Mouse (Mus musculus) retina, embryonic 14.5 days (tissue): ENCODE measurements around the gene Arl6ip4.

Experiments
- DNase-seq: peaks from one replicate; pipeline ENCODE4 v3.0.0-alpha.2; 2015; ENCODE audit warnings: low spot score

Arl6ip4 gene

DNA sequence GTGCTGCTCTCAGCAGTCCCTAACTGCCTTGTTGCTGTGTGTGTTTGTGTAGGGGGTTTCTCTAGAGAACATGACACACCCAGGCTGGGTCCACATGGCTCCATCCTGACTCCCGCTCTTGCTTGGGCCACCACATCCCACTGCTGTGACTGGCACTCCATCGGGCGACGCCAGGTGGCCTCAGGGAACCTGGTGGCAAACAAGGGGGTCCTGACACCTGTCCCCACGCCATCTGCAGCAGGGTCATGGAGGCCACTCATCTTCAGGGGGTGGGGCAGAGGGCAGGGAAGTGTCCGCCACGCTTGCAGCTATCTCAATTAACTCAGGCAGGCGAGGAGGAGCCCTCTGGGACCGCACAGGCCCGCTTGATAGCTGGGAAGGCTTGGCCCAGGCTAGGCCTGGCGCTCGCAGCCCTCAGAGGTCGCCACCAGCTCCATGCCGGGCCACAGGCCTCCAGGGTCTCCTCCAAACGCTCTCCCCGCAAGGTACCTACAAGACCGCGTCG, 20.8 kb upstream of the Arl6ip4 start:
- peak; percentile 20 for DNase-seq

DNA sequence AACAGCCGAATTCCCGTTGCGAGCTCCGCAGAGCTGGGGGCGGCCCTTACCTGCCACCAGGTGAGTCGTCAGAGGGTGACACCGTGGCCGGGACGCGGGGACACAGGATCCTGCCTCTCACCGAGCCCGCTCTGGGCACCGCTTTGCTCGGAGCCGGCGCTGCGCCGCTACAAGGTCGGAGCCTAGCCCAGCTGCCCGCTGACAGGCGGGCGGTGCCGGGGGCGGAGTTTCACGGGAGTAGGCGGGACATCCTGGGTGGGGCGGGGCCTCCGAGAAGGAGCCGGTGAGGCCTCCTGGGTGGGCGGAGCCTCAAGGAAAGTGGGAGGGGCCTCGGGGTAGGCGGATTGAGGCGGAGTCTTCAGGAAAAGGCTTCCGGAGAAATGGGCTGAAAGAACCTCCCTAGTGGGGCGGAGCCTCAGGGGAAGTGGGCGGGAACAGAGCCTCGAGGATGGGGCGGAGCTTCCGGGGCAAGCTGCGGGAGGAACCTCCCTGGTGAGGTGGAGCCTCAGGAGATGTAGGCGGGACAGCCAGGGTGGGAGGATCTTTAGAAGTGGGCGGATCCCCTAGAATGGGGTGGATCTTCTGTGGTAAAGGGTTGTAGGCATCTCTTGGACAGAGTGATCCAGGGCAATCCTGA, 20.2 kb upstream of the Arl6ip4 start, which contains the start of gene Abcb9:
Gene Abcb9, minus strand, starts transcription at position 203 of the 637 bp plus-strand sequence.
- DNase-seq: peak; percentile 88

- no peak for DNase-seq
These were observed 17.0 kb upstream of the Arl6ip4 start for GRCm38 (mm10) chr5:124098923-124099322.

DNA sequence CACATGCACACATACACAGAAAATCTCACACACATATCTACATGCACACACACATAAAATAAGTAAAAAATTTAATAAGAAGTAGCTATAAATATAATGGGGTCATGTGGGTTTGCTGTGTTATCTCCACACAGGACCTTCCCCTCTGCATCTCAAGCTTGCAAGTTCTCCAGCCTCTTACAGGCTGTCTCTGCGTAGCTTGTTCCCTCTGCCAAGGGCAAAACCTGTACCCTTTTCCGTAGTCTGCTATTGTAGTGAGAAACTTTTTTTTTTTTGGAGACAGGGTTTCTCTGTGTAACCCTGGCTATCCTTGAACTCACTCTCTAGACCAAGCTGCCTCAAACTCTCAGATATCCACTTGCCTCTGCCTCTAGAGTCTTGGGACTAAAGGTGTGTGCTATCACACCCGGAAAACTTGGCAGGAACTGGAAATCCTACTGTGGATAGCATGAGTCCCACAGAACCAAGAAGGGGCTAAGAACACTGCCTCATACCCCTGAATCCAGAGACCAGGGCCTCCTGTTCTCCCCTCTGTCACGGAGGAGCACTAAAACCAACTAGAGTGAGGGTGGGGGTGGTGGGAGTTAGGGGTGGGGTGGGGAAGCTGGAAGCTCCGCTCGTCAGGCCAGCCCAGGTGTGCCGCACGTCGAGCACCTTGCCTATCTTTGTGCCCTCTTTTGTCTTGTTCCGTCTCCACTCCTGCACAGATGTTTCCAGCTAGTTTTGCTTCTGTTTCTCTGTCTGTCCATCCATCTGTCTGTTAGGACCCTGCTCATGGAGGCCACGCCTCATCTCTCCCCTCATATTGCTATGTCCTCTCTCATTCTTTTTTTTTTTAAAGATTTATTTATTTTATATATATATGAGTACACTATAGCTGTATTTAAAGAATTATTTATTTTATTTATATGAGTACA, 15.5 kb upstream of the Arl6ip4 start:
- no peak for DNase-seq

DNA sequence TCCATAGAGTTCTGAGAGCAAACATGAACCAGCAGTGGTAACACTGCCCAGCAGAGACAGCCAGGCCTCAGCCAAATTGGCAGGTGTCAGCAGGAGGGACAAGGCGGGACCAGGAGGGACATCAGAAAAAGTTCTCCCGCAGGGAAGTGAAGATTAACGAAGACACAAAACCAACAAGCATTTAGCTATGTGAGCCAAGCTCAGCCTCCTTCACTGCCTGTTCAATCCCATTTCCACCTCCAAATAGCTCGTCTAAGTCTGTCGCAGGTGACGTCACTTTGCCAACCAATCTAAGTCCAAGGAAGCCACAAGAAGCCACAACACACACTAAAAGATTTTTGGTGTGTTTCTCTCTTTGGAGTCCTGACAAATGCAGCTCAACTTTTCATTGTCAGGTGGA, 13.6 kb upstream of the Arl6ip4 start:
- DNase-seq: no peak

GRCm38 (mm10) chr5:124103020-124103419, 12.9 kb upstream of the Arl6ip4 start:
- no peak for DNase-seq

- DNase-seq: no peak
These were observed 12.3 kb upstream of the Arl6ip4 start for GRCm38 (mm10) chr5:124103552-124103951.

DNA sequence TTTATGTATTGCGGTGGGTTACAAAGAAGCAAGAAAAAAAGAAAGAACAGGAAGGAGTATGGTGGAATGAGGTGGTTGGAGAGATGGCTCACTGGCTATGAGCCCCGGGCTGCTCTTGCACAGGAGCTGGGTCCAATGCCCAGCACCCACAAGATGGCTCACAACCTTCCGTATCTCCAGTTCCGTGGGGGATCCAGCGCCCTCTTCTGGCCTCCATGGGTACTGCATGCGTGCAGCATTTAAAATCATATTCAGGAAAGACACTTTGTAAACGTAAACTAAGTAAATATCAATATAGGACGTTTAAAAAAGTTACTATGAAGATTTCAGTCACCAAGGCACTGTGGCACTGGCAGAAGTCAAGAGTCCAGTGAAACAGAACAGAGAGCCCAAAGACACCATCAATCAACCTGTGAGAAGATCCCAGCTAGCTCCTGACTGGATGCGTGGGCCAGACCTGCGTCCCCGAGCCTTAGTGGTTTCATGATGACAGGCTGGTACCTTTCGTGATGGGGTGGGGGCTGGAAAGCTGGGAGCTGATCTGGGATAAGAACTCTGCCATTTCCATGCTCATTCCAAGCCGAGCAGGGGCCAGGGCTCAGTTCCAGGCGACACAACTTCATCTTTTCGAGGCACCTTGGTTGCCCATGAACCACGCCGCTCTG, 4.7 kb upstream of the Arl6ip4 start:
- DNase-seq: peak; percentile 72

- peak; percentile 97 for DNase-seq
These were observed 4.0 kb upstream of the Arl6ip4 start, which contains the start of gene Ogfod2 for GRCm38 (mm10) chr5:124111742-124112497. Gene Ogfod2, plus strand, starts transcription at chr5:124112297.

DNA sequence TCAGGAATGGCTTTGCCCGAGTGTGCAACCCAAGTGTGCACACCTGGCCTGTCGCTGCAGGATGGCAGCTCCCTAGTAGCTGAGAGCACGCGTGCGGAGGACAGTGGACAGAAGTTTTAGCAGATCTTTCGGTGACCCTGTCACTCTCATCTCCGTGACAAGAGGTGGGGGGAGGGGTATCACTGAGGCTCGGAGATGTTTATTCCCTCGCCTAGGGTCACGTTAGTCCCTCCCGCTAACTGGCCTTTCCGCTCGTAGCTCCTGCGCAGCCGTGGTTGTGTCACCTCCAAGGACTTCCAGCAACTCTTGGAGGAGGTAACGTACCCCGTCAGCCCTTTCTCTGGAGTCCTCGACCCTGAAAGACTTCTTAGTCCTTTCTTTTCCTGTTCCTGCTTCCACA, 3.4 kb upstream of the Arl6ip4 start:
- peak; percentile 44 for DNase-seq

- peak; percentile 56 for DNase-seq
These were observed 2.9 kb upstream of the Arl6ip4 start for GRCm38 (mm10) chr5:124113030-124113429.

- DNase-seq: no peak
These were observed 1.4 kb upstream of the Arl6ip4 start for GRCm38 (mm10) chr5:124114276-124115025.

DNA sequence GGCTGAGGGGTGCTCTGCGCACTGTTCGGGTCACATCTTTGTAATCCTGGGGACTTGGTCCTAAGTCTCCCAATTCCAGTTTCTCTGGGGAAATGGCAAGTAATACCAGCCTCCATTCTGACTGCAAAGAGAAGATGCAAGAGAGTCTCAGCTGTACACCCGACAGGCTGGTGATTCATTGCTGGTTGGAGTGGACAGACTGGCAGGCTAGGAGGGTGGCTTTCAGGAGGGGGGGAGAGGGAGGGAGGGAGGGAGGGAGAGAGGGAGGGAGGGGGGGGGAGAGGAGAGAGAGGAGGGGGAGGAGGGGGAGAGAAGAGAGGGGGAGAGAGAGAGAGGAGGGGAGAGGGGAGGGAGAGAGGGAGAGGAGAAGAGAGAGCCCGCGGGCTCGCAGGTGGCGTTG, 358 bp upstream of the Arl6ip4 start:
- no peak for DNase-seq

- no peak for DNase-seq
These were observed 3.3 kb downstream of the Arl6ip4 start for GRCm38 (mm10) chr5:124119204-124119603.

GRCm38 (mm10) chr5:124122357-124122756, 6.5 kb downstream of the Arl6ip4 start:
- DNase-seq: no peak

GRCm38 (mm10) chr5:124125093-124125492, 9.2 kb downstream of the Arl6ip4 start:
- DNase-seq: no peak

GRCm38 (mm10) chr5:124134261-124134660, 18.4 kb downstream of the Arl6ip4 start:
- DNase-seq: no peak

- no peak for DNase-seq
These were observed 22.2 kb downstream of the Arl6ip4 start for GRCm38 (mm10) chr5:124138066-124138465.

- no peak for DNase-seq
These were observed 33.1 kb downstream of the Arl6ip4 start for GRCm38 (mm10) chr5:124149028-124149427.

DNA sequence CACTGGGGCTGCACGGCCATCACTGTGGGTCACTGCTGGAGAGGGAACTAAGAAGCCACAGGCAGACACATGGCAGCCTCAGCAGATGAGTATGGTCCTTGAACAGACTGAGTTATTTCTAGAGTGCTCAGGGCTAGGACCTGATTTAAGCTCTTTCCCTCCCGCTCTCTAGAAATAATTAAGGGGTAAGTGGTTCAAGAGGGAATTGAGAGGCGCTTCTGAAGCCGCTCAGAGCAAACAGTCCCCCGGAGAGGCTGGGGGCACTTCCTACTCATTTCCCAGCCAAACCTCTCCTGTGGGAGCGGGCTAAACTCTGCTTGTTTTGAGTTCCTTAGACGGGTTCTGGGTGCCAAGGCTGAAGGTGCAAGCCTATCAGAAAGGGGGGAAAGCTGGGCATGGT, 35.0 kb downstream of the Arl6ip4 start:
- DNase-seq: no peak

DNA sequence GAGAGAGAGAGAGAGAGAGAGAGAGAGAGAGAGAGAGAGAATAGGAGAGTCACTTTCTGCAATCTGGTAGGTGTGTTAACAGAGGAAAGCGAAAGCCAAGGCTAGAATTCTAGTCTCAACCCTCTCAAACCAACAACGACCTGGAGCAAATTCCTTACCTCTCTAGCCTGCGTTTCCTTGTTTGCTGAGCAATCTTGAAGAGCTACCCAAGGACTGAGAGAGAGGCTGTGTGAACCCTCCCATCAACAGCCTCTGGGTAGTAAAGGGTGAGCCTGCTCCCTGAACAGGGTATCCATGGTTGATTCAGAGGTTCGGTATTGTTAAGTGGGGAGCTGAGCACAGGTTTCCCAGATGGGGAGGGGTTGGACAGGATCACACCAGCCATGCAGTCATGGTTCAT, 36.8 kb downstream of the Arl6ip4 start:
- DNase-seq: no peak
